Mouse (Mus musculus): ENCODE measurements at regions not wholly inside any gene's neighbourhood (a gene's known extent, or its start where the extent isn't known, plus 50 kb on each side); places are given as distances from the start of the nearest gene placed in this dataset.

GRCm38 (mm10) chr4:95378645-95379044 lies 178.7 kb upstream of the Fggy start:
- H3K27me3 ChIP-seq (ENCODE audit: control insufficient read depth, insufficient read depth, low read length) = no peaks in the 10 kb centered on the region
- H3K9ac ChIP-seq (ENCODE audit: low read depth, low read length) = no peak overlapping the region
- H3K9me3 ChIP-seq (ENCODE audit: control insufficient read depth, low read length) = no peaks in the 10 kb centered on the region
- H3K27ac ChIP-seq (ENCODE audit: low read depth, low read length) = no peak overlapping the region
- ATAC-seq (ENCODE audit: low FRiP score) (no peak), DNase-seq (ENCODE audit: low spot score) (no peak)
- H3K4me1 ChIP-seq (replicated peaks; ENCODE audit: control insufficient read depth, insufficient read depth, low read length) = no peaks in the 10 kb centered on the region
- H3K4me3 ChIP-seq (ENCODE audit: low read depth, low read length) = no peak overlapping the region
- no peaks in the 10 kb centered on the region for H3K36me3 ChIP-seq (ENCODE audit: control insufficient read depth, insufficient read depth, low read length)
- H3K4me2 ChIP-seq (replicated peaks; ENCODE audit: low read depth, low read length) = no peak overlapping the region
- 94% methylated on average over 3 of the region's 3 CpGs for whole genome bisulfite sequencing

DNA sequence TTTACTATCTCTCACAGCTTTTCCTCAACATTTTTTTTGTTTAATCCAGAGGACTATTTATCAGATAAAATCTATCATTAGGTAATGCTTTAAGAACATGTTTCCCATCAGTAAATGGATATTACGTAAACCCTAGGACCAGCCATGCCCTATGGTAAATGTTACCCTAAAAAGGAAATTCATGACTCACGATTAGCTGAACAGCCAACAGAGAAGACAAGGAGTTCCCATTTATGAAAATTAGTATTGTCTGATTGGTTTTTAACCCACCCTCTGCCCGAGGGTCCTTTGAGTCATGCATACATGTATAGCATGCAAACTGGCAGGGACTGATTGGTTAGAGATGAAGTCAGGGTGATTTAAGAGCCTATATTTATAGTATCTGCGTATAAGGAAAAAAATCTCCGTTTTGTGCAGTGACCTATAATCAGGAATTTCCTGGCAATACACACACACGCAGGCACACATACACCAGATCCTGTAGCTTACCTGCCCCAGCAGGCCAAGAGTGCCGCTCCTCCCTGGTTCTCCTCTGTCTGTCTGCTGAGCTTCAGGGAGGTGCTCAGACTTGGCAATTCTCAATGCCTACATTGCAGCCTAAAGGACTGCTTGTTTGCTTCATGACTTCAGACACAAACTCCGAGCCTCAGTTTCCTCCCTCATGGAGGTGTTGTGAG lies 174.0 kb upstream of the Fggy start:
- H3K9ac ChIP-seq (ENCODE audit: low read depth, low read length) = no peak overlapping the region
- H3K36me3 ChIP-seq (ENCODE audit: control insufficient read depth, insufficient read depth, low read length) = no peaks in the 10 kb centered on the region
- ATAC-seq (ENCODE audit: low FRiP score) (no peak), DNase-seq (ENCODE audit: low spot score) (no peak)
- H3K4me3 ChIP-seq (ENCODE audit: low read depth, low read length) = no peak overlapping the region
- no peaks in the 10 kb centered on the region for H3K27me3 ChIP-seq (ENCODE audit: control insufficient read depth, insufficient read depth, low read length)
- H3K9me3 ChIP-seq (ENCODE audit: control insufficient read depth, low read length) = no peaks in the 10 kb centered on the region
- no peak overlapping the region for H3K4me2 ChIP-seq (replicated peaks; ENCODE audit: low read depth, low read length)
- 89% methylated on average over 8 of the region's 8 CpGs for WGBS
- no peaks in the 10 kb centered on the region for H3K4me1 ChIP-seq (replicated peaks; ENCODE audit: control insufficient read depth, insufficient read depth, low read length)
- no peak overlapping the region for H3K27ac ChIP-seq (ENCODE audit: low read depth, low read length)

DNA sequence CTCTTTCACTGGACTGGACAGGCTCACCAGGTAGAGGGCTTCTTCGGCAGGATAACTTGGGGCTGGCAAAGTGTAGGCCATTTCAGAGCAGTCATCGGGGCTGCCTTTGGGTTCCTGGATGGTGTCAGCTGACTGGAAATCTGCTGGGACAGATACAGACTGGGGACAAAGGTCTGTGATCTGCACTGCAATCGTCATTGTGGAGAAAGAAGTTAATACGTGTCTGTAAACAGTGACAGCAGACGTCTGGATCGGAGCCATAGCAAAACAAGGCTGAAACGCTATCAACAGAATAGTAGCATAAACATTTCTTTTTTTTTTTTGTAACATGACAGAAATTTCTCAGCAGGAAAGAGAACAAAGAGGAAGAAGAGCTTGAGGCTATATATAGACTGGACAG lies 171.8 kb upstream of the Fggy start:
- Histone ChIP-seq H3K9me3 (ENCODE audit: control insufficient read depth, low read length) (no peaks in the 10 kb centered on the region), H3K27me3 (ENCODE audit: control insufficient read depth, insufficient read depth, low read length) (no peaks in the 10 kb centered on the region), H3K4me1 (replicated peaks; ENCODE audit: control insufficient read depth, insufficient read depth, low read length) (no peaks in the 10 kb centered on the region), H3K27ac (ENCODE audit: low read depth, low read length) (no peak overlapping the region), H3K4me3 (ENCODE audit: low read depth, low read length) (no peak overlapping the region), H3K9ac (ENCODE audit: low read depth, low read length) (no peak overlapping the region), H3K4me2 (replicated peaks; ENCODE audit: low read depth, low read length) (no peak overlapping the region), H3K36me3 (ENCODE audit: control insufficient read depth, insufficient read depth, low read length) (no peaks in the 10 kb centered on the region)
- ATAC-seq (ENCODE audit: low FRiP score) (no peak), DNase-seq (ENCODE audit: low spot score) (no peak)
- 66% methylated on average over 7 of the region's 7 CpGs for WGBS

- H3K4me2 ChIP-seq (replicated peaks; ENCODE audit: low read depth, low read length) = no peak overlapping the region
- H3K4me3 ChIP-seq (ENCODE audit: low read depth, low read length) = no peak overlapping the region
- WGBS = 48% methylated on average over 2 of the region's 2 CpGs
- no peak for ATAC-seq (ENCODE audit: low FRiP score)
- H3K27me3 ChIP-seq (ENCODE audit: control insufficient read depth, insufficient read depth, low read length) = no peaks in the 10 kb centered on the region
- H3K27ac ChIP-seq (ENCODE audit: low read depth, low read length) = no peak overlapping the region
- H3K4me1 ChIP-seq (replicated peaks; ENCODE audit: control insufficient read depth, insufficient read depth, low read length) = no peaks in the 10 kb centered on the region
- H3K9ac ChIP-seq (ENCODE audit: low read depth, low read length) = no peak overlapping the region
- no peaks in the 10 kb centered on the region for H3K9me3 ChIP-seq (ENCODE audit: control insufficient read depth, low read length)
- no peaks in the 10 kb centered on the region for H3K36me3 ChIP-seq (ENCODE audit: control insufficient read depth, insufficient read depth, low read length)
- DNase-seq (ENCODE audit: low spot score) = no peak
Observed at GRCm38 (mm10) chr4:95386021-95386420, 171.3 kb upstream of the Fggy start.

GRCm38 (mm10) chr4:95388556-95388955 lies 168.8 kb upstream of the Fggy start:
- no peak overlapping the region for H3K4me3 ChIP-seq (ENCODE audit: low read depth, low read length)
- no peak overlapping the region for H3K9ac ChIP-seq (ENCODE audit: low read depth, low read length)
- no peak overlapping the region for H3K4me2 ChIP-seq (replicated peaks; ENCODE audit: low read depth, low read length)
- ATAC-seq (ENCODE audit: low FRiP score) (no peak), DNase-seq (ENCODE audit: low spot score) (no peak)
- H3K27me3 ChIP-seq (ENCODE audit: control insufficient read depth, insufficient read depth, low read length) = no peaks in the 10 kb centered on the region
- no peaks in the 10 kb centered on the region for H3K36me3 ChIP-seq (ENCODE audit: control insufficient read depth, insufficient read depth, low read length)
- no peaks in the 10 kb centered on the region for H3K9me3 ChIP-seq (ENCODE audit: control insufficient read depth, low read length)
- no peak overlapping the region for H3K27ac ChIP-seq (ENCODE audit: low read depth, low read length)
- 74% methylated on average over 3 of the region's 3 CpGs for WGBS
- H3K4me1 ChIP-seq (replicated peaks; ENCODE audit: control insufficient read depth, insufficient read depth, low read length) = no peaks in the 10 kb centered on the region

- Histone ChIP-seq H3K4me1 (replicated peaks; ENCODE audit: control insufficient read depth, insufficient read depth, low read length) (no peaks in the 10 kb centered on the region), H3K9ac (ENCODE audit: low read depth, low read length) (no peak overlapping the region), H3K36me3 (ENCODE audit: control insufficient read depth, insufficient read depth, low read length) (no peaks in the 10 kb centered on the region), H3K4me3 (ENCODE audit: low read depth, low read length) (no peak overlapping the region), H3K4me2 (replicated peaks; ENCODE audit: low read depth, low read length) (no peak overlapping the region), H3K27me3 (ENCODE audit: control insufficient read depth, insufficient read depth, low read length) (no peaks in the 10 kb centered on the region), H3K9me3 (ENCODE audit: control insufficient read depth, low read length) (no peaks in the 10 kb centered on the region), H3K27ac (ENCODE audit: low read depth, low read length) (no peak overlapping the region)
- DNase-seq (ENCODE audit: low spot score) (no peak), ATAC-seq (ENCODE audit: low FRiP score) (no peak)
- 31% methylated on average over 2 of the region's 2 CpGs for WGBS
Observed at GRCm38 (mm10) chr4:95389647-95390046, 167.7 kb upstream of the Fggy start.

DNA sequence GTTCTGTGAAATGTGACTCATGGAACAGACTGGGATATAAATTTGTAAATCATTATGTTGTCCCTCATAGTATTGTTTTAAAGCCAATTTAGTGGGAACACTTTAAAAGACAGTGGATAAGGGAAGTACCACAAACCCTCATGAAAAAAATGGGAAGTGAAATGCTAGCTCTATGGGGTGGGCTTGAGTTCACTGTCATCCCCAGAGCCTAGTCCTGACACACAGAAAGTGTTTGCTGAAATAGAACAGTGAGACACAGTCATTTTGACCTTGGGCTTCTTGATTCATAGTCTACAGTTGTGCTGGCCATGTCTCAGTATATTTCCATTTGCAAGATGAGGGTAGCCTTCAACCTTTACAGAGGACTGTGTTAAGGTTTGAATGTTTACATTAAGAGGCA lies 166.8 kb upstream of the Fggy start:
- no peaks in the 10 kb centered on the region for H3K36me3 ChIP-seq (ENCODE audit: control insufficient read depth, insufficient read depth, low read length)

GRCm38 (mm10) chr4:95395746-95396145 lies 161.6 kb upstream of the Fggy start:
- H3K9ac ChIP-seq (ENCODE audit: low read depth, low read length) = no peak overlapping the region
- no peak overlapping the region for H3K4me2 ChIP-seq (replicated peaks; ENCODE audit: low read depth, low read length)
- no peaks in the 10 kb centered on the region for H3K4me1 ChIP-seq (replicated peaks; ENCODE audit: control insufficient read depth, insufficient read depth, low read length)
- no peak for ATAC-seq (ENCODE audit: low FRiP score)
- no peaks in the 10 kb centered on the region for H3K9me3 ChIP-seq (ENCODE audit: control insufficient read depth, low read length)
- WGBS = 88% methylated on average over 3 of the region's 3 CpGs
- H3K36me3 ChIP-seq (ENCODE audit: control insufficient read depth, insufficient read depth, low read length) = no peaks in the 10 kb centered on the region
- no peaks in the 10 kb centered on the region for H3K27me3 ChIP-seq (ENCODE audit: control insufficient read depth, insufficient read depth, low read length)
- DNase-seq (ENCODE audit: low spot score) = no peak
- H3K4me3 ChIP-seq (ENCODE audit: low read depth, low read length) = no peak overlapping the region
- H3K27ac ChIP-seq (ENCODE audit: low read depth, low read length) = no peak overlapping the region

More for the DNA sequence above, 166.8 kb upstream of the Fggy start:
- DNase-seq (ENCODE audit: low spot score) = no peak
- Histone ChIP-seq H3K27me3 (ENCODE audit: control insufficient read depth, insufficient read depth, low read length) (no peaks in the 10 kb centered on the region), H3K9ac (ENCODE audit: low read depth, low read length) (no peak overlapping the region), H3K9me3 (ENCODE audit: control insufficient read depth, low read length) (no peaks in the 10 kb centered on the region), H3K4me3 (ENCODE audit: low read depth, low read length) (no peak overlapping the region), H3K4me2 (replicated peaks; ENCODE audit: low read depth, low read length) (no peak overlapping the region), H3K4me1 (replicated peaks; ENCODE audit: control insufficient read depth, insufficient read depth, low read length) (no peaks in the 10 kb centered on the region), H3K27ac (ENCODE audit: low read depth, low read length) (no peak overlapping the region)
- ATAC-seq (ENCODE audit: low FRiP score) = no peak

DNA sequence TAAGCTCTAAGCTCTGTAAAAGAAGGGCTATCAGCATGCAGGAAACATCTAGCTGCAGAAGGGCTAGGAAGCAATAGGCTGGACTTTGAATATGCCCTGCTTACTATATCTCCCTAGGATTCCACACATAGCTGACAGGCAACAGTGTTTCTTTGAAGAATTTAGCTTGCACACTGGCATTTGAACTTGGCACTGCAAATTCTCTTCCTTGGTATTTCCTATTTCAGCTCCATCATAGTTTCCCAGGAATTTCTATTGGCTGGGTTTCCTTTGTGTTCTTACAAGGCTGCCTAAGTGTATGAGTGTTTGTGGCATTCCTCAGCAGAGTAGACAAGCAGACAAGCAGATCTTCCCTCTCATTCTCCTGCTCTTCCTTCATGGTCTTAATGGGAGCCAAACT lies 159.0 kb upstream of the Fggy start:
- ATAC-seq (ENCODE audit: low FRiP score) (no peak), DNase-seq (ENCODE audit: low spot score) (no peak)
- no peaks in the 10 kb centered on the region for H3K36me3 ChIP-seq (ENCODE audit: control insufficient read depth, insufficient read depth, low read length)
- H3K27ac ChIP-seq (ENCODE audit: low read depth, low read length) = no peak overlapping the region
- H3K9ac ChIP-seq (ENCODE audit: low read depth, low read length) = no peak overlapping the region
- H3K4me2 ChIP-seq (replicated peaks; ENCODE audit: low read depth, low read length) = no peak overlapping the region
- no peaks in the 10 kb centered on the region for H3K27me3 ChIP-seq (ENCODE audit: control insufficient read depth, insufficient read depth, low read length)
- H3K4me3 ChIP-seq (ENCODE audit: low read depth, low read length) = no peak overlapping the region
- H3K9me3 ChIP-seq (ENCODE audit: control insufficient read depth, low read length) = no peaks in the 10 kb centered on the region
- no peaks in the 10 kb centered on the region for H3K4me1 ChIP-seq (replicated peaks; ENCODE audit: control insufficient read depth, insufficient read depth, low read length)
